Mouse (Mus musculus) liver, embryonic 14.5 days (tissue): ENCODE measurements at regions not wholly inside any gene's neighbourhood (a gene's known extent, or its start where the extent isn't known, plus 50 kb on each side); places are given as distances from the start of the nearest gene placed in this dataset.
"Not testable (repeated sequence)": the region's sequence is repeated elsewhere in the genome, so short reads cannot be mapped to it uniquely, and the experiment has no call there.

Experiments
- ATAC-seq: fragments of 200-750 bp; cut with Nextera tagmentation; 2 replicates; pipeline ENCODE4 v1.8.0; 2017; ENCODE audit warnings: moderate number of reproducible peaks, mild to moderate bottlenecking, moderate library complexity; ENCODE audit not compliant: insufficient read depth
- DNase-seq, 3 experiments: peaks; one replicate each; pipeline ENCODE4 v3.0.0-alpha.2; 2012 to 2013; ENCODE audit warnings: low read depth in 3 of 3, low spot score in 3 of 3
- H3K27ac ChIP-seq: fragments of 300-500 bp; sonication (generic); 2 replicates; pipeline ENCODE4 v1.5.1; 2014; ENCODE audit warnings: moderate library complexity, mild to moderate bottlenecking, control low read depth, inconsistent platforms
- H3K27me3 ChIP-seq: fragments of 300-500 bp; sonication (generic); 2 replicates; pipeline ENCODE4 v1.6.1; 2014; ENCODE audit warnings: mild to moderate bottlenecking, low read length, moderate library complexity; ENCODE audit not compliant: control insufficient read depth, insufficient read depth
- H3K36me3 ChIP-seq: fragments of 300-500 bp; sonication (generic); replicated peaks from 2 replicates; pipeline ENCODE4 v1.6.1; 2014; ENCODE audit warnings: low read depth; ENCODE audit not compliant: control insufficient read depth, insufficient read depth
- H3K4me1 ChIP-seq, 2 experiments: fragments of 200-500 bp in 1 of 2; fragments of 300-500 bp in 1 of 2; sonication (generic) in 1 of 2; replicated peaks; 2 replicates each; pipeline ENCODE4 v1.6.1; 2012 to 2014; ENCODE audit warnings: antibody characterized with exemption in 1 of 2, inconsistent platforms in 1 of 2, low read length in 1 of 2; ENCODE audit not compliant: control insufficient read depth in 2 of 2, insufficient read depth in 2 of 2
- H3K4me2 ChIP-seq: fragments of 300-500 bp; sonication (generic); 2 replicates; pipeline ENCODE4 v1.6.1; 2014; ENCODE audit warnings: low read depth, mild to moderate bottlenecking, control low read depth, moderate library complexity
- H3K4me3 ChIP-seq, 2 experiments: fragments of 200-500 bp in 1 of 2; fragments of 300-500 bp in 1 of 2; sonication (generic) in 1 of 2; 2 replicates each; pipeline ENCODE4 v1.5.1; 2012 to 2014; ENCODE audit warnings: low read depth in 2 of 2, low read length in 2 of 2, mild to moderate bottlenecking in 2 of 2, control low read depth in 1 of 2, inconsistent platforms in 1 of 2, moderate library complexity in 1 of 2; ENCODE audit not compliant: insufficient read depth in 1 of 2
- H3K9ac ChIP-seq: fragments of 300-500 bp; sonication (generic); replicated peaks from 2 replicates; pipeline ENCODE4 v1.6.1; 2014; ENCODE audit warnings: mild to moderate bottlenecking, control low read depth, moderate library complexity
- H3K9me3 ChIP-seq: fragments of 300-500 bp; sonication (generic); 2 replicates; pipeline ENCODE4 v1.6.1; 2016; ENCODE audit warnings: low read length, mixed read lengths; ENCODE audit not compliant: control insufficient read depth
- CTCF ChIP-seq: IDR thresholded peaks from 2 replicates; pipeline ENCODE4 v1.5.1; 2016; ENCODE audit warnings: antibody characterized with exemption, low read depth, control low read depth
- EP300 ChIP-seq: IDR thresholded peaks from 2 replicates; pipeline ENCODE4 v1.6.1; 2016; ENCODE audit warnings: antibody characterized with exemption, low read depth
- WGBS: fragments of 180-500 bp; shearing (Covaris S2); extraction: QIAGEN DNeasy Blood & Tissue Kit; methylation state at CpG from one replicate; pipeline ENCODE4 v1.1.7; 2014; ENCODE audit not compliant: insufficient replicate concordance; 5-methylcytosine and 5-hydroxymethylcytosine counted together

DNA sequence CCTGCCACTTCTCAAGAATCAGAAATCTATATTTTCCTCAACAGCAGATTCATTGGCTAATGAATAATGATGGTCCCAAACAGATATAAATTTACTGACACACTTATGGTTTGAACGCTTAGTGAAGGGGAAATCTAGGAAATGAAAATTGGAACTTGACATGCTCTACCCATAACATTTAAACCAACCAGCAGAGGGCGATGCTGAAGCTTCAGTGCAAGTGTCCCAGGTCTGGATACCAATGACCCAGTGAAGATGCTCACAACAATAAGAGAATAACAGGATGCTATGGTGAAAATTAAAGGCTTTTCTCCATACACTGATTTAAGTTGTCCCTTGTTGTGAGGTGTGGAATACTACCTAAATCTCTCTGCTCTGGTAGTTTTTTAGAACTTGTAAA is 236.0 kb upstream of the Rorb start:
- Histone ChIP-seq H3K4me2 (no peak overlapping the region), H3K36me3 (no peaks in the 10 kb centered on the region), H3K27ac (no peak overlapping the region), H3K9ac (no peak overlapping the region), H3K9me3 (no peaks in the 10 kb centered on the region), H3K27me3 (no peaks in the 10 kb centered on the region), H3K4me3 (no peak overlapping the region), H3K4me1 (no peaks in the 10 kb centered on the region)
- WGBS = 33% methylated on average over 2 of the region's 2 CpGs
- ATAC-seq = no peak
- DNase-seq = no peak
- TF ChIP-seq EP300 (no peak), CTCF (peak; percentile 19; the same call in 1 of the 2 replicates)

DNA sequence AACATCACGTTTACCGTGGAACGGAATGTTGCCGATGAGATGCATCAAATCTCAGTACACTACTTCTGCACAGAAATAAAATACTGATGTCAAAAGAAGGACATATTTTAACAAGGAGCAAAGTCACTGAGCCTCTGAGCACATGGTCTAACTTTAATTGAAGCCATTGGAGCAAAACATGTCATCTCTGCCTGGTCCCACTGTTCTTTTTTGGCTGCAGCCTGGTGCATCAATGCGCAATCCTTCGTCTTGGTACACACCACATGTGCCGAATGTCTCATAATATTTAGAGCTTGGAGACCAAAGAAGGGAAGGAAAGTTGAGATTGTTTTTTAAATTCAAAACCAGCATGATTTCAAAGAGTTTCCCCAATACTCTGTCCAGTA is 233.4 kb upstream of the Rorb start:
- H3K9me3 ChIP-seq = no peaks in the 10 kb centered on the region
- 78% methylated on average over 7 of the region's 7 CpGs for WGBS
- no peak for ATAC-seq

DNA sequence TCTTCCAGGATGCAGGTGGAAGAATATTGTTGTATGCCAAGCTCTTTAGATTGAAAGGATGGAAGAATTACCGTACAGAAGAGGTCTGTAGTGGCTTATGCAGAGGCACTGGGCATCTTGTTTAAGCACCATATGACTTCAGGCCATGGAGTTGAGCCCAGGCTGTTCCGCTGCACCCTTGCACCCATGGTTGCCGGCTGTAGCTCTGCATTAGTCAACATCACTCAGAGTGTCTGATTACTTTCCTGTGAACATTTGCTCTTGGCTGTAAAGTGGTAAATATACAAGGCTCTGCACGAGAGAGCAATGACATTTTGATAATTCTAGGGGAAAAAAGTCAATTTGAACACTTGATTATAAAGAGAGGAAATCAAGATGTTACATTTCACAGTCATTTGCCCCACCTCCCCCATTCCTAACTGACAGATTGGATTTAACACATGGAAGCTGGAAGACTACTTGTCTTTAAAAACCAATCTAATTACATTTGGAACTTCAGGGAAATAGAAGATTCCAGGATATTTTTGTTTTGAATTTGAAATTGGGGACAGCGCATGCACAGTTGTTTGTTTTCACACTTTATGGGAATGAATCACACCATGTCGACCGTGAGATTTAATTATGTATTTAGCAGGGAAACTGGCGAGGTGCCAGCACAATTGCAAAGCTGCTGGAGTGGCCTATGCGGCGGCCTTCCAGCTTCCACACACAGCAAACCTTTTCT is 232.9 kb upstream of the Rorb start:
- H3K4me1 ChIP-seq = no peaks in the 10 kb centered on the region
- no peaks in the 10 kb centered on the region for H3K27me3 ChIP-seq
- WGBS = 53% methylated on average over 10 of the region's 10 CpGs
- no peaks in the 10 kb centered on the region for H3K9me3 ChIP-seq
- H3K4me3 ChIP-seq = no peak overlapping the region
- no peaks in the 10 kb centered on the region for H3K36me3 ChIP-seq
- no peak for DNase-seq
- ATAC-seq = no peak
- no peak for TF ChIP-seq CTCF
- TF ChIP-seq EP300 = no peak
- H3K27ac ChIP-seq = no peak overlapping the region
- no peak overlapping the region for H3K9ac ChIP-seq
- H3K4me2 ChIP-seq = no peak overlapping the region

More for the DNA sequence above, 233.4 kb upstream of the Rorb start:
- H3K27ac ChIP-seq = no peak overlapping the region
- no peak overlapping the region for H3K4me2 ChIP-seq
- H3K27me3 ChIP-seq = no peaks in the 10 kb centered on the region
- H3K4me1 ChIP-seq = no peaks in the 10 kb centered on the region
- H3K4me3 ChIP-seq = no peak overlapping the region
- TF ChIP-seq CTCF = no peak
- no peak for TF ChIP-seq EP300
- DNase-seq = no peak
- no peak overlapping the region for H3K9ac ChIP-seq
- H3K36me3 ChIP-seq = no peaks in the 10 kb centered on the region

DNA sequence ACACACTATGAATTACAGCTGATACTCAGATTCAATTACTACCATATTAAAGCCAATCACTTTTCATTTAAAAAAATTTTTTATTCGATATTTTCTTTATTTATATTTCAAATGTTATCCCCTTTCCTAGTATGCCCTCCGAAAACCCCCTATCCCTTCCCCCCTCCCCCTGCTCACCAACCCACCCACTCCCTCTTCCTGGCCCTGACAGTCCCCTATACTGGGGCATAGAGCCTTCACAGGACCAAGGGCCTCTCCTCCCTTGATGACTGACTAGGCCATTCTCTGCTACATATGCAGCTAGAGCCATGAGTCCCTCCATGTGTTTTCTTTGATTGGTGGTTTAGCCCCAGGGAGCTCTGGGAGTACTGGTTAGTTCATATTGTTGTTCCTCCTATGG is 196.1 kb upstream of the Rorb start:
- H3K36me3 ChIP-seq, H3K9me3 ChIP-seq, H3K4me2 ChIP-seq, H3K9ac ChIP-seq, ATAC-seq, H3K4me3 ChIP-seq, H3K27ac ChIP-seq, DNase-seq, H3K4me1 ChIP-seq, H3K27me3 ChIP-seq: not testable (repeated sequence)
- WGBS = 44% methylated on average over 2 of the region's 2 CpGs

DNA sequence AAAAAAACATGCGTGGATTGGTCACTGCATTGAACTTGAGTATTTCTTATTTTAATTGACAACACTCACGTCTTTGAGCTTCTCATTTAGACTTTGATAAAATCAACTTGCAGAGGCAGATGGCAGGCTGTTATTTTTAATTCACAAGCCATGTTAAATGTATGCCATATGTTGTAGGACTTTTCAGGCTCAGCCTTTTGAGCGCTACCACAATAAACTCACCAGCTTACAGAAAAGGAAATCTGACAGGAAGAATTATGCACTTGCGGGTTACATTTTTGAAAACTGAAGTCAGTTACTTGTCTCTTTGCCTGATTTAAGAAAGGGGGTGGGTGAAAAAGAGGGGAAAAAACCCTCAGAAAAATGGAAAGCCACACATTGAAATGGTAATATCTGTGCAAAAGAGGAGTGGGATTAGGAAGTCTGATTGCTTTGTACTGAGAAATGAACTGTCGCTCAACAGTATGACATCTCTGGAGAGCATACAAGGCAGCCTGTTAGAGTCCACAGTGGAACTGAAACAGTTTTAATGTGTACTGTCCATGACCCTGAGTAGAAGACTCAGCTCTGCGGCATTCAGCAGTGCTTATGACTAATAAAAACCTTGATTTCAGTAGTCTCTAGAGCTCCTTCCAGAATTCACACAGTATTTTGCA is 195.6 kb upstream of the Rorb start:
- 67% methylated on average over 6 of the region's 6 CpGs for WGBS
- no peak for ATAC-seq

DNA sequence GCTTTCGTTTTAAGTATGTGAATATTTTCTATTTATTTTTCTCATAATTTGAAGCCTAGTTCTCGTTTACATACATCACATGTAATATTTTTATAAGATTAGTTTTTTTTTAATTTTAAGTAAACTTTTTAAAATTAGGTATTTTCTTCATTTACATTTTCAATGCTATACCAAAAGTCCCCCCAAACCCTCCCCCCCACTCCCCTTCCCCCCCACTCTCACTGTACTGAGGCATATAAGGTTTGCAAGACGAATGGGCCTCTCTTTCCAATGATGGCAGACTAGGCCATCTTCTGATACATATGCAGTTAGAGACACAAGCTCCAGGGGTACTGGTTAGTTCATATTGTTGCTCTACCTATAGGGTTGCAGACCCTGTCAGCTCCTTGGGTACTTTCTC is 174.9 kb upstream of the Rorb start:
- H3K9me3 ChIP-seq, H3K27ac ChIP-seq, H3K27me3 ChIP-seq, H3K36me3 ChIP-seq, H3K4me2 ChIP-seq, H3K4me3 ChIP-seq, ATAC-seq, H3K9ac ChIP-seq, H3K4me1 ChIP-seq, DNase-seq: not testable (repeated sequence)
- WGBS = 47% methylated on average over 3 of the region's 3 CpGs

More for the DNA sequence above, 195.6 kb upstream of the Rorb start:
- no peak for DNase-seq
- Histone ChIP-seq H3K4me3 (no peak overlapping the region), H3K9me3 (no peaks in the 10 kb centered on the region), H3K4me2 (no peak overlapping the region), H3K9ac (no peak overlapping the region), H3K4me1 (no peaks in the 10 kb centered on the region), H3K27ac (no peak overlapping the region), H3K36me3 (no peaks in the 10 kb centered on the region), H3K27me3 (no peaks in the 10 kb centered on the region)
- TF ChIP-seq CTCF (no peak), EP300 (no peak)
